Mouse (Mus musculus): ENCODE results near the gene Il2rb. TPM values are rescaled to one million over a fixed set of nuclear protein-coding genes. Genes with fewer than 3 reads are reported as not detected.

Gene Il2rb
- polyA plus RNA-seq, 1 experiment from 2014 or later: not detected

DNA sequence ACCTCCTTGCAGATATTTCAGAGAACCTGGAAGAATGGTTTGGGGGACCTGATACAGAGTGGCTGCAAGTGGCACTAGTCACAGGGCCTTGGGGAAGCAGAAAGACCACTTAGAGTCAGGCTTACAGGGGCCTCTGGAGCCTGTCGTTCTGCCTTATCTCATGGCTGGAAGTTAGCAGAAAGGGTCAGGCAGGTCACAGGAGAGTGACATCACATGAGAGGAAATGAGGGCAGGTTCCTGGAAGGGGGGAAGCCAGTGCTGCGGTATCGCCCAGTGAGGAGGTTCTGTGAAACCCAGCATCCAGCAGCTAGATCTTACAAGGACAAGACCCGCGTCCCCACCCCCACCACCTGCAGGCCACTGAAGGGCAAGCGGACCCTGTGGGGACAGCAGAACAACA is 45.9 kb downstream of the Il2rb start:
- Histone ChIP-seq H3K4me1 (peaks cover 39% of the 10 kb centered on the region), H3K9me3 (no peaks in the 10 kb centered on the region), H3K27me3 (ENCODE audit: poor library complexity, severe bottlenecking) (no peaks in the 10 kb centered on the region), H3K27ac (peak overlapping the region; percentile 83), H3K36me3 (replicated peaks) (no peaks in the 10 kb centered on the region), H3K4me3 (no peak overlapping the region)
- no peak for DNase-seq (ENCODE audit: extremely low spot score, low spot score)
- WGBS: 72% methylated on average over 6 of the region's 6 CpGs

DNA sequence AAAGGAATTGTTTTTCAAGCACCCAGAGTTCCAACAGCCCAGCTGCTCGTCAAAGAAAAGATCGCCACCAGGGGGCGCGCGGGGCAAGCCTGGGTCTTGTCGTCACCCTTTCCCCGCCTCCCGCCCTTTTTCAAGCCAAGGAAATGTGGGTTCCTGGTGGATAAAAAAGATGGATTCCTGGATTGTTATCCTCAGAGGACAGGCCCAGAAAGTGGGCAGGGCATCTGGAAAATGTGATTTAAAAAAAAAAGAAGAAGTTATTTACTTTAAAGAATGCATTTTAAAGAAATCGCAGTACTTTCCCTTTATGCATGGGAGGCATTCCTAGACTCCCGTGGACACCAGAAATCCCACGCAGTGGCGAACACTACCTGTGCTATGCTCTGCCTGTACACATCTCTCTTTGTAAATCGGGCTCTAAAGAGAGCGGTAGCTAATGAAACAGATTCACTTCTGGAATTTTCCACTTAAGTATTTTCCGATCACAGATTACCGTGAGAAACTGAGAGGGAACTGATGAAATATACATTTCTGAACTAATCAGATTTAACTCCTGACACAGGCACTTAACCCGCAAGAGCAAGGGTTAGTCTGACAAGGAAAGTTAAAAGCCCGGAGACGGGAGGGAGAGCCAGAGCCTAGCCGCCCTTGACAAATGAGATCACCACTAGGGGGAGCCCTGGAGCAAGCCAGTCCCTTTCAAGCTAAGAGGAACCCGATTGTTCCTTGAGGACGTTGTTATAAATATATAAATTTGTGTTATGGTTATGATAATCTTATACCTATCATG is 47.1 kb downstream of the Il2rb start:
- Histone ChIP-seq H3K27me3 (ENCODE audit: poor library complexity, severe bottlenecking) (no peaks in the 10 kb centered on the region), H3K27ac (peak overlapping the region; percentile 83), H3K4me3 (peak overlapping the region; percentile 43), H3K4me1 (peaks cover 48% of the 10 kb centered on the region), H3K9me3 (no peaks in the 10 kb centered on the region), H3K36me3 (replicated peaks) (no peaks in the 10 kb centered on the region)
- WGBS: 2% methylated on average over 22 of the region's 22 CpGs
- peak; percentile 94 for DNase-seq (ENCODE audit: extremely low spot score, low spot score)

GRCm38 (mm10) chr15:78447121-78447520 is 48.0 kb downstream of the Il2rb start:
- DNase-seq (ENCODE audit: extremely low spot score, low spot score): no peak
- 45% methylated on average over 7 of the region's 7 CpGs for WGBS
- Histone ChIP-seq H3K4me3 (no peak overlapping the region), H3K36me3 (replicated peaks) (no peaks in the 10 kb centered on the region), H3K27me3 (ENCODE audit: poor library complexity, severe bottlenecking) (no peaks in the 10 kb centered on the region), H3K9me3 (no peaks in the 10 kb centered on the region), H3K27ac (peak overlapping the region; percentile 67), H3K4me1 (peaks cover 48% of the 10 kb centered on the region)

GRCm38 (mm10) chr15:78443857-78444256 is 51.2 kb downstream of the Il2rb start:
- H3K27ac ChIP-seq: 0 out of 2 replicates have a peak overlapping the region, but pooled peaks have one; percentile 40
- 65% methylated on average over 6 of the region's 6 CpGs for WGBS
- no peaks in the 10 kb centered on the region for H3K36me3 ChIP-seq (replicated peaks)
- H3K4me3 ChIP-seq: no peak overlapping the region
- DNase-seq (ENCODE audit: extremely low spot score, low spot score): no peak
- H3K9me3 ChIP-seq: no peaks in the 10 kb centered on the region
- peaks cover 45% of the 10 kb centered on the region for H3K4me1 ChIP-seq
- 0 out of 2 replicates have a peak, but pooled peaks cover 2% of the 10 kb centered on the region for H3K27me3 ChIP-seq (ENCODE audit: poor library complexity, severe bottlenecking)

- Histone ChIP-seq H3K36me3 (replicated peaks) (no peaks in the 10 kb centered on the region), H3K4me1 (peaks cover 48% of the 10 kb centered on the region), H3K9me3 (no peaks in the 10 kb centered on the region), H3K27me3 (ENCODE audit: poor library complexity, severe bottlenecking) (peaks cover 18% of the 10 kb centered on the region), H3K4me3 (no peak overlapping the region), H3K27ac (no peak overlapping the region)
- WGBS: 93% methylated on average over 19 of the region's 19 CpGs
- DNase-seq (ENCODE audit: extremely low spot score, low spot score): no peak
These were observed 52.8 kb downstream of the Il2rb start for GRCm38 (mm10) chr15:78442231-78442630.

DNA sequence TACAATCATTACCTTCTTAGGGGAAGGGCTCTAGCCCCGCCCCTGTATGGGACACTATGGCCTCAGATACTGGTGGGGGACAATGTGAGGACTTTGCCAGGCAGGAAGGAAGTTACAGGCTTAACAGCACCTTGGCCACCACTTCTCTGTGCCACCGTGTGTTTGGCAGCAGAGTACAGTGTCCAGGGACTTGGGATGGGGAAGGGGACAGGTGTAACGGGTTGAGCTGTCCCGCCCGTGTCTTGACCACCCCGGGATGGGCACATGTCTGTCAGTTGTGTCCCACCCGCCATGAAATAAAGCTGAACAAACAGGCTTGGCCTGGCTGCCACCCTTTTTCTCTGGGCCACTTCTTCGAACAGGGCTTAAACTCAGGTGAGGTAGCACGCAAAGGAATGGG is 56.1 kb downstream of the Il2rb start:
- Histone ChIP-seq H3K27ac (no peak overlapping the region), H3K9me3 (no peaks in the 10 kb centered on the region), H3K4me1 (peaks cover 72% of the 10 kb centered on the region), H3K4me3 (no peak overlapping the region), H3K27me3 (ENCODE audit: poor library complexity, severe bottlenecking) (peaks cover 41% of the 10 kb centered on the region), H3K36me3 (replicated peaks) (peaks cover 23% of the 10 kb centered on the region)
- 61% methylated on average over 9 of the region's 9 CpGs for WGBS
- no peak for DNase-seq (ENCODE audit: extremely low spot score, low spot score)

GRCm38 (mm10) chr15:78438505-78438904 is 56.6 kb downstream of the Il2rb start:
- no peak overlapping the region for H3K27ac ChIP-seq
- WGBS: 49% methylated on average over 8 of the region's 8 CpGs
- peaks cover 28% of the 10 kb centered on the region for H3K36me3 ChIP-seq (replicated peaks)
- H3K4me1 ChIP-seq: peaks cover 71% of the 10 kb centered on the region
- H3K4me3 ChIP-seq: no peak overlapping the region
- peaks cover 41% of the 10 kb centered on the region for H3K27me3 ChIP-seq (ENCODE audit: poor library complexity, severe bottlenecking)
- no peaks in the 10 kb centered on the region for H3K9me3 ChIP-seq
- no peak for DNase-seq (ENCODE audit: extremely low spot score, low spot score)

GRCm38 (mm10) chr15:78438018-78438394 is 57.1 kb downstream of the Il2rb start:
- Histone ChIP-seq H3K27me3 (ENCODE audit: poor library complexity, severe bottlenecking) (peaks cover 41% of the 10 kb centered on the region), H3K4me3 (no peak overlapping the region), H3K4me1 (peaks cover 72% of the 10 kb centered on the region), H3K9me3 (no peaks in the 10 kb centered on the region), H3K36me3 (replicated peaks) (peaks cover 33% of the 10 kb centered on the region), H3K27ac (peak overlapping the region; percentile 83)
- WGBS: 39% methylated on average over 4 of the region's 4 CpGs
- no peak for DNase-seq (ENCODE audit: extremely low spot score, low spot score)

DNA sequence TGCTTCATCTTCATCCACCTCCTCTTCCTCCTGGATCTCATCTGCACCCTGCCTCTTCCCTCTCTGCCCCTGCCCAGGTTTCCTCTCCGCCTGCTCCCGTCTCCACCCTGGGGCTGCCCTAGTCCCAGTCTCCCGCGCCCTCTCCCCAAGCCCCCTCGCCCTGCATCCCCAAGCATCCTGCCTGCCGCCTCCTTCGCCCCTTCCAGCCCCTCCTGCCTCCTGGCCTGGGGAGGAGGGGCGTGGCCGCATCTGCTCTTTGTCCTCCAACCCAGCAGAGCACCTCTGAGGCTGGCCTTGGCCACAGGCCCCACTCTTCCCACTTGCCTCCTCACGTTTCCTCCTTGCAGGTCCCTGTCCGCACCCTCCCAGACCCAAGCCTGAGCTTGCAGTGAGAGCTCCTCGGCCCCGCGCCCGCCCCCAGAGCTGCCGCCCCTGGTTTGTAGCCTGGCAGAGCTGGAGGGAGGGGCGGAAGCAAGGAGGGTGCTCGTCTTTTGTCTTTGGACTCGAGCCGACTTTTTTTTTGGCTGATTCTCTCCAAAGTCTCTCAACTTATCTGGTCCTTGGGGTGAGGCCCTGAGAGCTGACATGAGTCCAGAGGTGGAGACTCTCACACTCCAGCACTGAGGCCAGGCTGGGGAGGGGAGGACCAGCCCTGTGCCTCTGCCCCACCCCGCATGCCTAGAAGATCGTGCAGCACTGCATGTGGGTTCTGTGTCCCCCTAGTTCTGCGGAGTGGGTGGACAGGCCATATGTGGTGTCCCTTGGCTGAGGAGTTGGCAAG is 57.6 kb downstream of the Il2rb start:
- Histone ChIP-seq H3K27me3 (ENCODE audit: poor library complexity, severe bottlenecking) (peaks cover 41% of the 10 kb centered on the region), H3K4me3 (peak overlapping the region; percentile 50), H3K4me1 (peaks cover 75% of the 10 kb centered on the region), H3K36me3 (replicated peaks) (peaks cover 38% of the 10 kb centered on the region), H3K27ac (peak overlapping the region; percentile 83), H3K9me3 (no peaks in the 10 kb centered on the region)
- peak; percentile 35 for DNase-seq (ENCODE audit: extremely low spot score, low spot score)
- WGBS: 11% methylated on average over 23 of the region's 23 CpGs

DNA sequence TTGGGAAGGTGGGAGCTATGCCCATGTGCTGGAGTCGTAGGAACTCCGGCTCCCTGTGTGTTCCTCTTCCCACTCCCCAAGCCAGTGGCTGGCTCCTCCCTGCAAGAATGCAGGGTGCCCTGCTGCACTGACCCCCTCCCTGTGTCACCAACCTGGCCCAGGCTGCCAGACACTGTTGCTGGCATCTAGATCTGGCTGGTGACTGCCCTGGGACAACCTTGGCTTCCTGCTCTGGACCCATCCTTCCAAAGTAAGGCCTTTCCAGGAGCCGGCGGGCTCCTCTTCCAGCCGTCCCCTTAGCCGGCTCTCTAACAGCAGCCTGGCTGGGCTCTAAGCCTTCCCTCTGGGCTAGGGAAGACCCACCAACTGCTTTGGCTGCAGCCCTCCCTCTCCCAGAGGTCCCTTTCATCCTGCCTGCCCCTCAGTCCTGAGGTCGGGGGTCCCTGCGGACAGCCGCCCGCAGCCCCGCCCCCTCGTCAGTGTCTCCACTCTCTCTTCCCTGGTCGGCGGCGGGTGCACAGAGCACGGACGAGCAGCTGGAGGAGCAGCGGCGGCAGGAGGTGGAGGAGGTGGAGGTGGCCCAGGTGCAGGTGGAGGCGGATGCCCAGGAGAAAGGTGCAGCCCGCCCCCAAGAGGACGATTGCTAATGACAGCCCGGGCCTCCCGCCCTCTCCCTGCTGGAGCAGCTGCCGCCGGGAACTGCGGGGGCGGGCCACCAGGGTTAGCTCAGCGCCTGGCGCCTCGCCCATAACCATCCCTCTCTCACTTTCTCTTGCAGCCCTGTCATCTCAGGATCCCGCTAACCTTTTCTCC is 58.5 kb downstream of the Il2rb start:
- Histone ChIP-seq H3K4me1 (peaks cover 79% of the 10 kb centered on the region), H3K27me3 (ENCODE audit: poor library complexity, severe bottlenecking) (peaks cover 41% of the 10 kb centered on the region), H3K9me3 (no peaks in the 10 kb centered on the region), H3K27ac (peak overlapping the region; percentile 83), H3K4me3 (peak overlapping the region; percentile 50), H3K36me3 (replicated peaks) (peaks cover 47% of the 10 kb centered on the region)
- DNase-seq (ENCODE audit: extremely low spot score, low spot score): peak; percentile 56
- 7% methylated on average over 32 of the region's 32 CpGs for WGBS

- Histone ChIP-seq H3K4me1 (peaks cover 83% of the 10 kb centered on the region), H3K36me3 (replicated peaks) (peaks cover 56% of the 10 kb centered on the region)
These were observed 59.4 kb downstream of the Il2rb start for GRCm38 (mm10) chr15:78435681-78436080.

GRCm38 (mm10) chr15:78434896-78435520 is 60.1 kb downstream of the Il2rb start:
- H3K36me3 ChIP-seq (replicated peaks): peaks cover 62% of the 10 kb centered on the region
- no peak overlapping the region for H3K4me3 ChIP-seq
- DNase-seq (ENCODE audit: extremely low spot score, low spot score): peak; percentile 59
- no peaks in the 10 kb centered on the region for H3K9me3 ChIP-seq
- H3K27ac ChIP-seq: peak overlapping the region; percentile 83
- peaks cover 85% of the 10 kb centered on the region for H3K4me1 ChIP-seq
- WGBS: 29% methylated on average over 6 of the region's 6 CpGs
- peaks cover 41% of the 10 kb centered on the region for H3K27me3 ChIP-seq (ENCODE audit: poor library complexity, severe bottlenecking)

More at GRCm38 (mm10) chr15:78435681-78436080, 59.4 kb downstream of the Il2rb start:
- no peak overlapping the region for H3K4me3 ChIP-seq
- H3K27me3 ChIP-seq (ENCODE audit: poor library complexity, severe bottlenecking): peaks cover 41% of the 10 kb centered on the region
- no peak for DNase-seq (ENCODE audit: extremely low spot score, low spot score)
- no peaks in the 10 kb centered on the region for H3K9me3 ChIP-seq
- WGBS: 84% methylated on average over 11 of the region's 11 CpGs
- H3K27ac ChIP-seq: peak overlapping the region; percentile 83
